Mouse (Mus musculus): ENCODE data around the gene Prss41.

GRCm38 (mm10) chr17:23853292-23853691 is 9.3 kb upstream of the Prss41 start:
- TF ChIP-seq CTCF (IDR thresholded peaks at IDR 0.05; ENCODE audit: extremely low read depth, insufficient read length, insufficient replicate concordance, low read depth, low read length) (peak; percentile 91), POLR2A (IDR thresholded peaks at IDR 0.05; ENCODE audit: low read depth, low read length) (no peak)

All from small intestine, adult 2 months (tissue).